Mouse (Mus musculus) neural tube, embryonic 11.5 days (tissue): ENCODE data around the gene Itga2. TPM values are rescaled to one million over a fixed set of nuclear protein-coding genes. Genes with fewer than 3 reads are reported as not detected.

Source experiments
- ATAC-seq: fragments of 200-750 bp; cut with Nextera tagmentation; 2 replicates; pipeline ENCODE4 v1.8.0; 2017; ENCODE audit warnings: moderate number of reproducible peaks, mild to moderate bottlenecking, moderate TSS enrichment, moderate library complexity; ENCODE audit not compliant: insufficient read depth, low FRiP score, low TSS enrichment
- DNase-seq: peaks from one replicate; pipeline ENCODE4 v3.0.0-alpha.2; 2015; ENCODE audit warnings: low spot score
- H3K27ac ChIP-seq: fragments of 300-500 bp; sonication (generic); 2 replicates; pipeline ENCODE4 v1.5.1; 2014; ENCODE audit warnings: low read depth, mild to moderate bottlenecking, low read length
- H3K27me3 ChIP-seq: fragments of 300-500 bp; sonication (generic); 2 replicates; pipeline ENCODE4 v1.6.1; 2014; ENCODE audit warnings: mild to moderate bottlenecking, low read length, mixed read lengths; ENCODE audit not compliant: control insufficient read depth, insufficient read depth
- H3K36me3 ChIP-seq: fragments of 300-500 bp; sonication (generic); 2 replicates; pipeline ENCODE4 v1.6.1; 2014; ENCODE audit warnings: mild to moderate bottlenecking, low read length, moderate library complexity, mixed read lengths; ENCODE audit not compliant: control insufficient read depth, insufficient read depth
- H3K4me1 ChIP-seq: fragments of 300-500 bp; sonication (generic); 2 replicates; pipeline ENCODE4 v1.6.1; 2014; ENCODE audit warnings: low read length, mixed read lengths; ENCODE audit not compliant: control insufficient read depth, insufficient read depth
- H3K4me2 ChIP-seq: fragments of 300-500 bp; sonication (generic); 2 replicates; pipeline ENCODE4 v1.6.1; 2014; ENCODE audit warnings: low read depth, mild to moderate bottlenecking, moderate library complexity
- H3K4me3 ChIP-seq: fragments of 300-500 bp; sonication (generic); 2 replicates; pipeline ENCODE4 v1.5.1; 2014; ENCODE audit warnings: low read depth, low read length
- H3K9ac ChIP-seq: fragments of 300-500 bp; sonication (generic); 2 replicates; pipeline ENCODE4 v1.6.1; 2014; ENCODE audit warnings: mild to moderate bottlenecking, low read length
- H3K9me3 ChIP-seq: fragments of 300-500 bp; sonication (generic); 2 replicates; pipeline ENCODE4 v1.6.1; 2016; ENCODE audit warnings: low read length; ENCODE audit not compliant: control insufficient read depth
- WGBS: fragments of 180-500 bp; shearing (Covaris S2); extraction: QIAGEN DNeasy Blood & Tissue Kit; methylation state at CpG from one replicate; pipeline ENCODE4 v1.1.7; 2014; 5-methylcytosine and 5-hydroxymethylcytosine counted together
- polyA plus RNA-seq: library from polyadenylated mRNA; unstranded; fragments of >200 nt; fragmentation: Nextera tagmentation; extraction: Ambion mirVana; gene quantifications from 2 replicates; pipeline ENCODE4 v1.2.1, GENCODE M21; 2014

Itga2 gene
- polyA plus RNA-seq, 1 experiment from 2014 or later: 0.92 TPM

GRCm38 (mm10) chr13:114825377-114825855 is 106.5 kb downstream of the Itga2 start:
- H3K9ac ChIP-seq: no peak overlapping the region
- no peaks in the 10 kb centered on the region for H3K27me3 ChIP-seq
- H3K9me3 ChIP-seq: no peaks in the 10 kb centered on the region
- 93% methylated on average over 6 of the region's 6 CpGs for WGBS
- no peak overlapping the region for H3K4me3 ChIP-seq
- H3K4me2 ChIP-seq: no peak overlapping the region
- ATAC-seq (no peak), DNase-seq (no peak)
- H3K36me3 ChIP-seq: peaks cover under 1% of the 10 kb centered on the region; the same call in 1 of the 2 replicates
- no peaks in the 10 kb centered on the region for H3K4me1 ChIP-seq
- H3K27ac ChIP-seq: no peak overlapping the region

- no peak for DNase-seq
- Histone ChIP-seq H3K4me3 (no peak overlapping the region), H3K9me3 (no peaks in the 10 kb centered on the region), H3K4me1 (0 out of 2 replicates have a peak, but pooled peaks cover 3% of the 10 kb centered on the region), H3K27me3 (no peaks in the 10 kb centered on the region), H3K27ac (no peak overlapping the region), H3K9ac (no peak overlapping the region), H3K36me3 (no peaks in the 10 kb centered on the region; the same call in 1 of the 2 replicates), H3K4me2 (no peak overlapping the region)
- no peak for ATAC-seq
- WGBS: 100% methylated on average over 2 of the region's 2 CpGs
Observed at GRCm38 (mm10) chr13:114822871-114823270, 109.0 kb downstream of the Itga2 start.

- H3K9me3 ChIP-seq: no peaks in the 10 kb centered on the region
- H3K4me1 ChIP-seq: 0 out of 2 replicates have a peak, but pooled peaks cover 3% of the 10 kb centered on the region
- 37% methylated on average over 9 of the region's 9 CpGs for WGBS
- H3K9ac ChIP-seq: peak overlapping the region; percentile 60
- peak; percentile 63 for ATAC-seq
- no peak for DNase-seq
- H3K27me3 ChIP-seq: no peaks in the 10 kb centered on the region
- peak overlapping the region; percentile 62 for H3K4me3 ChIP-seq
- peak overlapping the region; percentile 73 for H3K4me2 ChIP-seq
- H3K36me3 ChIP-seq: no peaks in the 10 kb centered on the region; the same call in 1 of the 2 replicates
- H3K27ac ChIP-seq: no peak overlapping the region
Observed at GRCm38 (mm10) chr13:114818513-114818912, 113.4 kb downstream of the Itga2 start.

DNA sequence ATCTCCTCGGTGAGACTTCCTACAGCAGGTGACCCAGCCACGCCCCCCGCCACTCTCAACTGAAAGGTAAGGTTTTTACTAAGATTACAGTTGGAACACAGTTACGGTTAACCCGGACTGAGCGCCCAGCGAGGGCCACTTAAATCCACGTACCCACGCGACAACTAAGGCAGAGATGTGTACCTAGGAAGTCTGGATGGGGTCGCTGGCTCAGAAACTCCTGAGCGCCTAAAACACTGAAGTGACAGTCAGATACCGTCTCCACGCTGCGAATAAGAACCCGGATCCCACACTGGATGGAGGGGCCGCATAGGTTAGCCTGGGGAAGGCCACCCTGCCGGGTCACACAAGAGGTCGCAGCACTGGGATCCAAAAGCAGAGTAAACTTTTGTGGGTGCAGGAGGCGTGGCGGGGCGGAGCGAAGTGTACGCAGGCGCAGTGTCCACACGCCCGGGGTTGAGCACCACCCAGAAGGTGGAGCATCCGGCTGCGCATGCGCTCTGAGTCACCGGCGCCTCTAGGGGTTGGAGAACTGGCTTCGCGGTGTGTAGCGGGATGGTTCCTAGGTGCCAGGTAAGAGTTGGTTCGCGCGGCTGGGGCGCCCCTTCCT is 114.0 kb downstream of the Itga2 start, which contains the start of gene Mocs2:
TSS of gene Mocs2 (plus strand) at position 486 of the 610 bp plus-strand sequence.
- H3K9ac ChIP-seq: peak within 1 kb of the TSS; percentile 60
- H3K27ac ChIP-seq: no peak within 1 kb of the TSS
- ATAC-seq: peak; percentile 97
- H3K4me1 ChIP-seq: 0 out of 2 replicates have a peak, but pooled peaks cover 3% of the 10 kb centered on the region
- under 1% methylated on average over 39 of the region's 39 CpGs for WGBS
- H3K36me3 ChIP-seq: no peaks in the 10 kb centered on the region
- peak within 1 kb of the TSS; percentile 73 for H3K4me2 ChIP-seq
- DNase-seq: peak; percentile 96
- H3K27me3 ChIP-seq: no peaks in the 10 kb centered on the region
- H3K9me3 ChIP-seq: no peaks in the 10 kb centered on the region
- H3K4me3 ChIP-seq: peak within 1 kb of the TSS; percentile 62

DNA sequence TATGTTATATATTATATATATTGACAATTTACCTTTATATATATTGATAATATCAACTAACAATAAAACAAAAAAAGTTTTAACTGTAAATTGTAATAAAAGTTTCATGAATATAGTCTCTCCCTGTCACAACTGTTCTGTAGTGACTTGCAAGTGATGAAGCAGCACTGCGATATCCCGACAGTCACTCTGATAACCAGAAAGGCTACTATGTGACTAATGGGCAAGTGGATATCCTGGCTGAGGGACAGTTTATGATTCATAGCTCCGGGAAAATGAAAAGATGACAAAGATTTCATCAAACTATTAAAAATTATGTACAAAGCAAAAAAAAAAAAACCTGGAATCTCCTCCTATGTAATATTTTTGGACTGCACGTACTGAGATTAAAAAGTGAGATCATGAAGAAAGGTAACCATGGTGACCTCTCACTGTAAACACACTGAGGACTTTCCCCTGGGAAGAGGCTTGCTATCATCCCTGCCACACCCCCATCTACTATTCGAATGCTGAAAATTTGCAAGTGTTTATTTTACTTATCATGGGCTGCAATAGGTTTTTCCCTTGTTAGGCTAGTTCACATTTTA is 122.2 kb downstream of the Itga2 start:
- Histone ChIP-seq H3K27me3 (no peaks in the 10 kb centered on the region), H3K4me3 (no peak overlapping the region), H3K36me3 (no peaks in the 10 kb centered on the region), H3K9ac (no peak overlapping the region), H3K4me2 (no peak overlapping the region), H3K4me1 (no peaks in the 10 kb centered on the region), H3K9me3 (no peaks in the 10 kb centered on the region), H3K27ac (no peak overlapping the region)
- WGBS: 87% methylated on average over 5 of the region's 5 CpGs
- no peak for DNase-seq
- no peak for ATAC-seq

DNA sequence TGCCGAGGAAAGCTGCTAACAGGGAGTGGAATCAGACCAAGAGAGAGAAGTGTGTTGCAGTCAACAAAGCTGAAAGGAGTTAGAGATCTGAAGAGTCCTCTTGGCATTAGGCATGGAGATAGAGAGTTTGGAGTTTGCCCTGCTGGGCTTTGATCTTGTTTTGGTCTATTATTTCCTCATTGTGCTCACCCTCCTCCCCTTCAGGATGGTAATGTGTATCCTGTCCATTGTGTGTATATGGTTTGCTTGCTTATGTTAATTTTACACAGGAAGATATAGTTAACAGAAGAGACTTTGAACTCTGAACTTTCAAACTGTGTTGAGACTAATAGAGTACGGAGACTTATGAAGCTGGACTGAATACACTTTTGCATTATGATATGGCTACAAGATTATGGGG is 128.9 kb downstream of the Itga2 start:
- no peak overlapping the region for H3K9ac ChIP-seq
- ATAC-seq (no peak), DNase-seq (no peak)
- H3K27ac ChIP-seq: no peak overlapping the region
- WGBS: 85% methylated on average over 2 of the region's 2 CpGs
- H3K27me3 ChIP-seq: no peaks in the 10 kb centered on the region
- H3K9me3 ChIP-seq: no peaks in the 10 kb centered on the region
- H3K4me2 ChIP-seq: no peak overlapping the region
- no peaks in the 10 kb centered on the region for H3K4me1 ChIP-seq
- no peaks in the 10 kb centered on the region for H3K36me3 ChIP-seq
- no peak overlapping the region for H3K4me3 ChIP-seq

GRCm38 (mm10) chr13:114801857-114802256 is 130.0 kb downstream of the Itga2 start:
- Histone ChIP-seq H3K27me3 (no peaks in the 10 kb centered on the region), H3K4me2 (no peak overlapping the region), H3K4me3 (no peak overlapping the region), H3K27ac (no peak overlapping the region), H3K9me3 (no peaks in the 10 kb centered on the region), H3K9ac (no peak overlapping the region), H3K36me3 (no peaks in the 10 kb centered on the region), H3K4me1 (no peaks in the 10 kb centered on the region)
- no peak for DNase-seq
- WGBS: 84% methylated on average over 3 of the region's 3 CpGs
- no peak for ATAC-seq

GRCm38 (mm10) chr13:114793250-114794030 is 138.5 kb downstream of the Itga2 start:
- no peaks in the 10 kb centered on the region for H3K4me1 ChIP-seq
- no peaks in the 10 kb centered on the region for H3K9me3 ChIP-seq
- H3K9ac ChIP-seq: no peak overlapping the region
- H3K4me3 ChIP-seq: no peak overlapping the region
- no peak overlapping the region for H3K4me2 ChIP-seq
- ATAC-seq (peak; percentile 67), DNase-seq (peak; percentile 34)
- no peaks in the 10 kb centered on the region for H3K27me3 ChIP-seq
- H3K36me3 ChIP-seq: no peaks in the 10 kb centered on the region
- H3K27ac ChIP-seq: no peak overlapping the region
- 49% methylated on average over 6 of the region's 6 CpGs for WGBS
